Mouse (Mus musculus): ENCODE data around the gene Atp6v1a.
A peak's percentile ranks its signal among the peaks of the same experiment; 100 is the strongest.

Atp6v1a gene

GRCm38 (mm10) chr16:44138377-44138978, 1.0 kb downstream of the Atp6v1a start:
- peak; percentile 41 for DNase-seq (ENCODE audit: low read depth, low spot score)

GRCm38 (mm10) chr16:44136511-44137021, 2.9 kb downstream of the Atp6v1a start:
- DNase-seq (ENCODE audit: low read depth, low spot score) = peak; percentile 81

GRCm38 (mm10) chr16:44133187-44133586, 6.3 kb downstream of the Atp6v1a start:
- DNase-seq (ENCODE audit: low read depth, low spot score) = no peak

GRCm38 (mm10) chr16:44132300-44132699, 7.2 kb downstream of the Atp6v1a start:
- no peak for DNase-seq (ENCODE audit: low read depth, low spot score)

GRCm38 (mm10) chr16:44126437-44126836, 13.1 kb downstream of the Atp6v1a start:
- no peak for DNase-seq (ENCODE audit: low read depth, low spot score)

GRCm38 (mm10) chr16:44125436-44125835, 14.1 kb downstream of the Atp6v1a start:
- DNase-seq (ENCODE audit: low read depth, low spot score) = no peak

GRCm38 (mm10) chr16:44124713-44125112, 14.8 kb downstream of the Atp6v1a start:
- no peak for DNase-seq (ENCODE audit: low read depth, low spot score)

GRCm38 (mm10) chr16:44123786-44124185, 15.7 kb downstream of the Atp6v1a start:
- DNase-seq (ENCODE audit: low read depth, low spot score) = peak; percentile 39

GRCm38 (mm10) chr16:44122982-44123725, 16.4 kb downstream of the Atp6v1a start:
- peak; percentile 83 for DNase-seq (ENCODE audit: low read depth, low spot score)

- no peak for DNase-seq (ENCODE audit: low read depth, low spot score)
Observed at GRCm38 (mm10) chr16:44122574-44122973, 16.9 kb downstream of the Atp6v1a start.

GRCm38 (mm10) chr16:44122122-44122521, 17.4 kb downstream of the Atp6v1a start:
- DNase-seq (ENCODE audit: low read depth, low spot score) = no peak

GRCm38 (mm10) chr16:44119753-44120501, 19.6 kb downstream of the Atp6v1a start:
- DNase-seq (ENCODE audit: low read depth, low spot score) = no peak

- no peak for DNase-seq (ENCODE audit: low read depth, low spot score)
Observed at GRCm38 (mm10) chr16:44109002-44109401, 30.5 kb downstream of the Atp6v1a start.

GRCm38 (mm10) chr16:44105211-44105610, 34.3 kb downstream of the Atp6v1a start:
- no peak for DNase-seq (ENCODE audit: low read depth, low spot score)

GRCm38 (mm10) chr16:44103806-44104766, 35.4 kb downstream of the Atp6v1a start:
- no peak for DNase-seq (ENCODE audit: low read depth, low spot score)

GRCm38 (mm10) chr16:44102925-44103324, 36.6 kb downstream of the Atp6v1a start:
- no peak for DNase-seq (ENCODE audit: low read depth, low spot score)

GRCm38 (mm10) chr16:44101181-44101710, 38.3 kb downstream of the Atp6v1a start:
- no peak for DNase-seq (ENCODE audit: low read depth, low spot score)

- DNase-seq (ENCODE audit: low read depth, low spot score) = no peak
Observed at GRCm38 (mm10) chr16:44099377-44099776, 40.1 kb downstream of the Atp6v1a start.

GRCm38 (mm10) chr16:44087650-44088049, 51.9 kb downstream of the Atp6v1a start:
- DNase-seq (ENCODE audit: low read depth, low spot score) = no peak

- peak; percentile 71 for DNase-seq (ENCODE audit: low read depth, low spot score)
Observed at GRCm38 (mm10) chr16:44063025-44063894, 76.2 kb downstream of the Atp6v1a start, which contains the start of gene Gramd1c. Gene Gramd1c, minus strand, starts transcription at chr16:44063345.
